Mouse (Mus musculus): ENCODE data around the gene Calcoco1. TPM values are rescaled to one million over a fixed set of nuclear protein-coding genes. Genes with fewer than 3 reads are reported as not detected.

The Calcoco1 gene
- polyA plus RNA-seq (2014; fragmentation: Nextera tagmentation; extraction: Ambion mirVana) = 26.1 and 41.3 TPM in 2 replicates

DNA sequence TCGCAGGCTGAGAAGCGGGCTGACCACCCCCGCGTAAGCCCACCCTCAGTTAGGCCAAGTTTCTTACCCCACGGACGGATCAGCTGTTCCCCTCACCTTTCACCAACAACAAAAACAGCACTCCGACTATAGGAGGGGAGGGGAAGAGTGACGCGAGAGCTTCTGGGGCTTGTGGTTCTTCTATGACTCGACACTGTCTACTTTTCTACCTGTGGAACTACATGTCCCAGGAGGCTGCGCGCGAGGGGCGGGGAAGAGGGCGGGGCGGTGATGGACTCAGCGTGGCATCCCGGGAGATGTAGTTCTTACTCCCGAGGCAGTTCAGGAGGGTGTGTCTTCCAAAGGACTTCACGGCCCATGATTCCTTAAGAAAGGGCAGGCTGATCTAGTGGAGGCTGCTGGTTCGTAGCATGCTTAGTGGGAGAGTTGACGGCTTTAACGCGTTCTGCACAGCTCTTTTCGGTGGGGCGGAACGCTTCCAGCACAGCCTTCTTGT, at the start of gene Calcoco1:
TSS of gene Calcoco1 (minus strand) at position 199 of the 496 bp plus-strand sequence.
- Histone ChIP-seq H3K27me3 (ENCODE audit: control insufficient read depth, insufficient read depth, low read length) (no peaks in the 10 kb centered on the region), H3K4me3 (ENCODE audit: low read length) (peak within 1 kb of the TSS; percentile 65), H3K4me2 (replicated peaks; ENCODE audit: low read depth, low read length) (peak within 1 kb of the TSS; percentile 53), H3K27ac (ENCODE audit: low read depth, low read length) (peak within 1 kb of the TSS; percentile 51; the same call in 1 of the 2 replicates), H3K4me1 (ENCODE audit: control insufficient read depth, insufficient read depth, low read length) (peaks cover 9% of the 10 kb centered on the region; the same call in 1 of the 2 replicates), H3K9me3 (ENCODE audit: control insufficient read depth, low read length) (no peaks in the 10 kb centered on the region), H3K9ac (ENCODE audit: low read depth, low read length) (peak within 1 kb of the TSS; percentile 63), H3K36me3 (ENCODE audit: control insufficient read depth, insufficient read depth, low read length) (peaks cover 15% of the 10 kb centered on the region; the same call in 1 of the 2 replicates)
- 1% methylated on average over 27 of the region's 27 CpGs for WGBS
- ATAC-seq (ENCODE audit: low FRiP score, low TSS enrichment) = peak; percentile 99

DNA sequence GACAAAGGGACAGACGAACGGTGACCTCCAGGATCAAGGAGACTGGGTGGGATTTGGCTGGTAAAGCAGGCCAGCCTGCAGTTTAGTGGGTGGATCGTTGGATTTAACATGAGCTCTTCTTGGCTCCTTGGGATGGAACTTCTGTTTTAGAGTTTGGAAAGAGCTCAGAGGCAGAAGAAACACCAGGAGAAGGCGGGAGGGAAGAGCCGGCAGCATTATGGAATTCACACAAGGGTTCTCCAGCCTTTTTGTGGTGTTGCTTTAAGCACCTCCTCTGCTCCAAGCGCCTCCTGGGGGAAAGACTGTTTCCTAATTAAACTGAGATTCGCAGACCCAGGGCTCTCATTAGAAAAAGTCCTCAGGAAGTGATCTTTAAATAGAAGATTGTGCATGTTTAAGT, 48.9 kb upstream of the Calcoco1 start:
- Histone ChIP-seq H3K4me1 (ENCODE audit: control insufficient read depth, insufficient read depth, low read length) (no peaks in the 10 kb centered on the region), H3K9ac (ENCODE audit: low read depth, low read length) (no peak overlapping the region), H3K27ac (ENCODE audit: low read depth, low read length) (no peak overlapping the region), H3K4me2 (replicated peaks; ENCODE audit: low read depth, low read length) (no peak overlapping the region), H3K4me3 (ENCODE audit: low read length) (no peak overlapping the region), H3K9me3 (ENCODE audit: control insufficient read depth, low read length) (no peaks in the 10 kb centered on the region), H3K27me3 (ENCODE audit: control insufficient read depth, insufficient read depth, low read length) (no peaks in the 10 kb centered on the region; the same call in 1 of the 2 replicates), H3K36me3 (ENCODE audit: control insufficient read depth, insufficient read depth, low read length) (no peaks in the 10 kb centered on the region)
- 50% methylated on average over 7 of the region's 7 CpGs for WGBS
- no peak for ATAC-seq (ENCODE audit: low FRiP score, low TSS enrichment)

- no peak for ATAC-seq (ENCODE audit: low FRiP score, low TSS enrichment)
- no peak overlapping the region for H3K9ac ChIP-seq (ENCODE audit: low read depth, low read length)
Measured at GRCm38 (mm10) chr15:102765207-102765606, 43.2 kb upstream of the Calcoco1 start.

DNA sequence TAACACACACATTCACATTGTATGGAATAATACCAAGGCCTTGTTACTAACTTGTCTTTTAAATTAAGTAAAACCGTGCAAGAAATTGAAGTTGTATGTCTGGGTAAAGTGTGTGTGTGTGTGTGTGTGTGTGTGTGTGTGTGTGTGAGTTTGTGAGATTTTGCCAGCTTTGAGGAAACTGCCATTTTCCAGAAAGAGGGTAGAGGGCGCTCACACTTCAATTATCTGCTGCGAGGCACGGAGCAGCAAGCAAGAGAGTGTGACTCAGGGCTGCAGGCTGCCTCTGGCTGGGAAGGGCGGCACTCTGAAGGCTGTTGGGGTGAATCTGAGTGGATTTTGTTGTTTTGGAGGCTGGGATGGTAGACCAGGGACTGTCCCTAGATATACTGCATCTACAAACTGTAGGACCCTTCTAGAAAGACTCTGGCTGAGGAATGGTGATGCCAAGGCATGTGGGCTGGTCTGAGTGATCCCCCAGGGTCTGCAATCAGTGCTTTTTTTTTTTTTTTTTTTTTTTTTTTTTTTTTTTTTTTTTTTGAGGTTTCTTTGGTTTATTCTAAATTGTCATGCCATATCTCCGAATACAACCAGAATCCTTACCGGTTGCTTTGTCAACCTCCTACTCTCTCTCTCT, 39.9 kb upstream of the Calcoco1 start:
- H3K9ac ChIP-seq (ENCODE audit: low read depth, low read length) = no peak overlapping the region
- H3K4me3 ChIP-seq (ENCODE audit: low read length) = no peak overlapping the region
- H3K4me1 ChIP-seq (ENCODE audit: control insufficient read depth, insufficient read depth, low read length) = no peaks in the 10 kb centered on the region
- peak; percentile 87 for ATAC-seq (ENCODE audit: low FRiP score, low TSS enrichment)
- H3K9me3 ChIP-seq (ENCODE audit: control insufficient read depth, low read length) = no peaks in the 10 kb centered on the region
- H3K27me3 ChIP-seq (ENCODE audit: control insufficient read depth, insufficient read depth, low read length) = peaks cover 15% of the 10 kb centered on the region
- H3K27ac ChIP-seq (ENCODE audit: low read depth, low read length) = no peak overlapping the region
- no peak overlapping the region for H3K4me2 ChIP-seq (replicated peaks; ENCODE audit: low read depth, low read length)
- H3K36me3 ChIP-seq (ENCODE audit: control insufficient read depth, insufficient read depth, low read length) = no peaks in the 10 kb centered on the region
- WGBS = 11% methylated on average over 7 of the region's 7 CpGs

More at GRCm38 (mm10) chr15:102765207-102765606, 43.2 kb upstream of the Calcoco1 start:
- no peaks in the 10 kb centered on the region for H3K4me1 ChIP-seq (ENCODE audit: control insufficient read depth, insufficient read depth, low read length)
- H3K36me3 ChIP-seq (ENCODE audit: control insufficient read depth, insufficient read depth, low read length) = no peaks in the 10 kb centered on the region
- H3K27me3 ChIP-seq (ENCODE audit: control insufficient read depth, insufficient read depth, low read length) = peaks cover 8% of the 10 kb centered on the region
- 45% methylated on average over 2 of the region's 2 CpGs for WGBS
- H3K27ac ChIP-seq (ENCODE audit: low read depth, low read length) = no peak overlapping the region
- H3K4me3 ChIP-seq (ENCODE audit: low read length) = no peak overlapping the region
- no peaks in the 10 kb centered on the region for H3K9me3 ChIP-seq (ENCODE audit: control insufficient read depth, low read length)
- no peak overlapping the region for H3K4me2 ChIP-seq (replicated peaks; ENCODE audit: low read depth, low read length)

DNA sequence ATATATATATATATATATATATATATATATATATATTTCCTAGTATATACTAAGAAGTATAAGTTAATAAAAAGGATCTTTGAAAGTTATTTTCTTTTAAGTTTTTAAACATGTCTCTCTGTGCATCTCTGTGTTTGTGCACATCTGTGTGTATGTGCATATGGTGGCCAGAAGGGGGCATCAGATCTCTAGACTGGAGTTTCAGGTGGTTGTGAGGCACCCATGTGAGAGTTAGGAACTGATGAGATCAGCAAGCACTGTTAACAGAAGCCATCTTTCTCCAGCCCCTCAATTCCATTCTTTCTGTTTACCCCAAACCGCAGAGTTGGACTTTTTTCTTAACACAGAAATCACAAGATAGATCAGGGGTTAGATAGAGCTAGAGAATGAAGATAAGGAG, 35.7 kb upstream of the Calcoco1 start:
- no peak for ATAC-seq (ENCODE audit: low FRiP score, low TSS enrichment)
- H3K27ac ChIP-seq (ENCODE audit: low read depth, low read length) = no peak overlapping the region
- no peaks in the 10 kb centered on the region for H3K36me3 ChIP-seq (ENCODE audit: control insufficient read depth, insufficient read depth, low read length)
- no peaks in the 10 kb centered on the region for H3K4me1 ChIP-seq (ENCODE audit: control insufficient read depth, insufficient read depth, low read length)
- H3K4me3 ChIP-seq (ENCODE audit: low read length) = no peak overlapping the region
- no peaks in the 10 kb centered on the region for H3K9me3 ChIP-seq (ENCODE audit: control insufficient read depth, low read length)
- WGBS = 100% methylated on average over 1 of the region's 1 CpGs
- H3K9ac ChIP-seq (ENCODE audit: low read depth, low read length) = no peak overlapping the region
- peaks cover 17% of the 10 kb centered on the region for H3K27me3 ChIP-seq (ENCODE audit: control insufficient read depth, insufficient read depth, low read length)
- H3K4me2 ChIP-seq (replicated peaks; ENCODE audit: low read depth, low read length) = no peak overlapping the region

GRCm38 (mm10) chr15:102755053-102755452, 33.1 kb upstream of the Calcoco1 start:
- ATAC-seq (ENCODE audit: low FRiP score, low TSS enrichment) = peak; percentile 25; the same call in 1 of the 2 replicates
- H3K4me2 ChIP-seq (replicated peaks; ENCODE audit: low read depth, low read length) = no peak overlapping the region

GRCm38 (mm10) chr15:102754361-102754760, 32.4 kb upstream of the Calcoco1 start:
- no peak overlapping the region for H3K27ac ChIP-seq (ENCODE audit: low read depth, low read length)

More at GRCm38 (mm10) chr15:102755053-102755452, 33.1 kb upstream of the Calcoco1 start:
- Histone ChIP-seq H3K27me3 (ENCODE audit: control insufficient read depth, insufficient read depth, low read length) (peaks cover 10% of the 10 kb centered on the region; the same call in 1 of the 2 replicates), H3K4me1 (ENCODE audit: control insufficient read depth, insufficient read depth, low read length) (no peaks in the 10 kb centered on the region), H3K36me3 (ENCODE audit: control insufficient read depth, insufficient read depth, low read length) (no peaks in the 10 kb centered on the region), H3K9me3 (ENCODE audit: control insufficient read depth, low read length) (no peaks in the 10 kb centered on the region), H3K9ac (ENCODE audit: low read depth, low read length) (no peak overlapping the region), H3K27ac (ENCODE audit: low read depth, low read length) (no peak overlapping the region), H3K4me3 (ENCODE audit: low read length) (no peak overlapping the region)
- 15% methylated on average over 5 of the region's 5 CpGs for WGBS

GRCm38 (mm10) chr15:102753170-102753569, 31.2 kb upstream of the Calcoco1 start:
- WGBS = 7% methylated on average over 13 of the region's 13 CpGs
- Histone ChIP-seq H3K27me3 (ENCODE audit: control insufficient read depth, insufficient read depth, low read length) (peaks cover 13% of the 10 kb centered on the region; the same call in 1 of the 2 replicates), H3K27ac (ENCODE audit: low read depth, low read length) (no peak overlapping the region), H3K9ac (ENCODE audit: low read depth, low read length) (no peak overlapping the region), H3K36me3 (ENCODE audit: control insufficient read depth, insufficient read depth, low read length) (no peaks in the 10 kb centered on the region), H3K4me1 (ENCODE audit: control insufficient read depth, insufficient read depth, low read length) (0 out of 2 replicates have a peak, but pooled peaks cover 3% of the 10 kb centered on the region), H3K9me3 (ENCODE audit: control insufficient read depth, low read length) (no peaks in the 10 kb centered on the region), H3K4me3 (ENCODE audit: low read length) (no peak overlapping the region), H3K4me2 (replicated peaks; ENCODE audit: low read depth, low read length) (no peak overlapping the region)
- ATAC-seq (ENCODE audit: low FRiP score, low TSS enrichment) = 0 out of 2 replicates have a peak, but pooled peaks have one; percentile 34

More at GRCm38 (mm10) chr15:102754361-102754760, 32.4 kb upstream of the Calcoco1 start:
- Histone ChIP-seq H3K4me2 (replicated peaks; ENCODE audit: low read depth, low read length) (no peak overlapping the region), H3K4me3 (ENCODE audit: low read length) (no peak overlapping the region), H3K27me3 (ENCODE audit: control insufficient read depth, insufficient read depth, low read length) (peaks cover 5% of the 10 kb centered on the region; the same call in 1 of the 2 replicates), H3K36me3 (ENCODE audit: control insufficient read depth, insufficient read depth, low read length) (no peaks in the 10 kb centered on the region), H3K4me1 (ENCODE audit: control insufficient read depth, insufficient read depth, low read length) (no peaks in the 10 kb centered on the region), H3K9me3 (ENCODE audit: control insufficient read depth, low read length) (no peaks in the 10 kb centered on the region), H3K9ac (ENCODE audit: low read depth, low read length) (no peak overlapping the region)
- peak; percentile 11; the same call in 1 of the 2 replicates for ATAC-seq (ENCODE audit: low FRiP score, low TSS enrichment)
- 19% methylated on average over 7 of the region's 7 CpGs for WGBS

- H3K4me1 ChIP-seq (ENCODE audit: control insufficient read depth, insufficient read depth, low read length) = peaks cover 8% of the 10 kb centered on the region
- H3K9me3 ChIP-seq (ENCODE audit: control insufficient read depth, low read length) = no peaks in the 10 kb centered on the region
- no peak overlapping the region for H3K9ac ChIP-seq (ENCODE audit: low read depth, low read length)
- H3K4me2 ChIP-seq (replicated peaks; ENCODE audit: low read depth, low read length) = no peak overlapping the region
- H3K4me3 ChIP-seq (ENCODE audit: low read length) = no peak overlapping the region
- no peaks in the 10 kb centered on the region for H3K36me3 ChIP-seq (ENCODE audit: control insufficient read depth, insufficient read depth, low read length)
- H3K27me3 ChIP-seq (ENCODE audit: control insufficient read depth, insufficient read depth, low read length) = peaks cover 16% of the 10 kb centered on the region; the same call in 1 of the 2 replicates
- no peak for ATAC-seq (ENCODE audit: low FRiP score, low TSS enrichment)
- 29% methylated on average over 1 of the region's 1 CpGs for WGBS
- H3K27ac ChIP-seq (ENCODE audit: low read depth, low read length) = no peak overlapping the region
Measured at GRCm38 (mm10) chr15:102752164-102752563, 30.2 kb upstream of the Calcoco1 start.
